Mouse (Mus musculus): ENCODE results near the gene Stard13. TPM values are rescaled to one million over a fixed set of nuclear protein-coding genes. Genes with fewer than 3 reads are reported as not detected.

Stard13 gene
- polyA plus RNA-seq, 1 experiment from 2014 or later: 7.3 TPM

DNA sequence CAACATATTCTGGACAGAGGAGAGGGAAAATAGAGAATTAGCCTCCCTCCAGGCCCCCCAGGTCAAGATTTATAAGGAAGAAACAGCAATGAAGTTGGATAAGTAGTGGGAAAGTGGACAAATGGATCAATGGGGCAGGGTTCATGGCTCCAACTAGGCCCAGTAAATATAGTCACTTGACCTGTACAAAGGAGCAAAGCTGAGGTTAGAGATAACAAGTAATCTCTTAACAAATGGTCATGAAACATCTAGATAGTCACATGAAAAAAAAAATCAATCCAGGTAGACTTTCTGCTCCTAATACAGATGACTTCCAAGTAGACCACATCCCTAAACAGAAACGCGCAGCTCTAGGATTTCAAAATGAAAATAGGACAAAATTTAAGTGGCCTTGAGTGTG lies 155.7 kb downstream of the Stard13 start:
- Histone ChIP-seq H3K9me3 (replicated peaks) (no peaks in the 10 kb centered on the region), H3K4me1 (no peaks in the 10 kb centered on the region), H3K27me3 (no peaks in the 10 kb centered on the region), H3K27ac (no peak overlapping the region), H3K36me3 (no peaks in the 10 kb centered on the region), H3K4me3 (no peak overlapping the region), H3K4me2 (replicated peaks) (no peak overlapping the region), H3K9ac (no peak overlapping the region)
- no peak for ATAC-seq (ENCODE audit: low FRiP score)
- 95% methylated on average over 2 of the region's 2 CpGs for WGBS

DNA sequence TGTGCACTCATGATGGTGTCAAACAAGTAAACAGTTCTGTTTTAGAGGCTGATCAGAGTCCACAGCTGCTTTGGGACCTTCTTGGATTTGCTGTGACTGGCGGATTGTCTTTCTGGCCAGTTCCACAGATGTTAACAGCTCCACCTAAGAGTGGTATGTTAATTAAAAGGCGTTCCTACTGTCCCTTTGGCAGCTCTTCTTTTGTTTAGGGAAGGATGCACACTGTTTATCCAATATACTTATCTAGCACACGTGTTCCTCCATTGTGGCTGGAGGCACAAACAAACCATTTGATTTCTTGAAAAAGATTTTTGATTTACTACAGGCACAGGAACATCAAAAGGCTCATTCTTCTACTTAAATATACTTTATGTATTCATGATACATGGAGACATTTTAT lies 156.7 kb downstream of the Stard13 start:
- Histone ChIP-seq H3K9me3 (replicated peaks) (no peaks in the 10 kb centered on the region), H3K9ac (no peak overlapping the region), H3K36me3 (no peaks in the 10 kb centered on the region), H3K4me3 (no peak overlapping the region), H3K4me2 (replicated peaks) (no peak overlapping the region), H3K27me3 (no peaks in the 10 kb centered on the region), H3K27ac (no peak overlapping the region), H3K4me1 (no peaks in the 10 kb centered on the region)
- WGBS: 58% methylated on average over 3 of the region's 3 CpGs
- no peak for ATAC-seq (ENCODE audit: low FRiP score)

DNA sequence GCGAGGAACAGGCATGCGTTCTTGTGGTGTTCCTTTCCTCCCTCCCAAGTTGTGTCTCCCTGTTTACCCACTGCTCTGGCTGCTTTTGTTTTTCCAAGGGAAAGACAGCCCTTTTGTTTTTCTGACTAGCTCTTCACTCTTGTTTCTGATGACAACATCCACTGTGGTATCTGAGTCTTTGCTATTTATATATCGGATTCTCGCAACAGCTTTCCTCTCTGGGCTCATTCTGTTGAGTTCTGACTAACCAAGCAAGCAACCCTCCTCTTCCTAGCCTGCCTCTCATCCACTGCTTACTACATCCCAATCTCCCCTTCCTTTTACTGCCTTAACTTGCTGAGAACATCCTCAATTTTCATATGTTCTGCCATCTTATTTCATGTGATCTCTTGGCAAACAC lies 159.4 kb downstream of the Stard13 start:
- ATAC-seq (ENCODE audit: low FRiP score): no peak
- 73% methylated on average over 4 of the region's 4 CpGs for WGBS

DNA sequence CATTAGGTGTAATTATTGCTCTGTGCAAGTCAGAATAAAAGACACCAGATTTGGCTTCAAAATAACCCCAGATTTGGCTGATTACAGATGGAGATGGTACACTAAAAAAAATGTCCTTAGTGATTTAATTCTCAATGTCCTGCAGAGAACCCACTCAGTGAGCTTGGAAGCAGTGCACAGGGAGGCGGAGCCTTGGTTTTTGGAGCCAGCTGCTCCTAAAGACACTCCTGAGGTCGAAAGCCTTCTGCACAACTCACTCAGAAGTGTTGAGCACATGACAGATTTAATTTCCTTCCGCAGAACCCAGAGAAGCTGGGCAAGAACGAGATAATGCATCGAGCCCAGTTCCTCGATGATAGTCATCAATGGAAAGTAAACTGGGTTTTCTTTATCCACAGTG lies 162.2 kb downstream of the Stard13 start:
- H3K27ac ChIP-seq: no peak overlapping the region
- no peak for ATAC-seq (ENCODE audit: low FRiP score)
- no peaks in the 10 kb centered on the region for H3K9me3 ChIP-seq (replicated peaks)
- H3K4me2 ChIP-seq (replicated peaks): no peak overlapping the region
- no peak overlapping the region for H3K4me3 ChIP-seq
- no peaks in the 10 kb centered on the region; the same call in 1 of the 2 replicates for H3K4me1 ChIP-seq
- no peaks in the 10 kb centered on the region for H3K36me3 ChIP-seq
- no peaks in the 10 kb centered on the region for H3K27me3 ChIP-seq
- 78% methylated on average over 6 of the region's 6 CpGs for WGBS
- H3K9ac ChIP-seq: no peak overlapping the region

More for the DNA sequence above, 159.4 kb downstream of the Stard13 start:
- no peak overlapping the region for H3K4me2 ChIP-seq (replicated peaks)
- no peaks in the 10 kb centered on the region for H3K9me3 ChIP-seq (replicated peaks)
- H3K4me1 ChIP-seq: no peaks in the 10 kb centered on the region; the same call in 1 of the 2 replicates
- no peak overlapping the region for H3K9ac ChIP-seq
- H3K4me3 ChIP-seq: no peak overlapping the region
- H3K27me3 ChIP-seq: no peaks in the 10 kb centered on the region
- H3K36me3 ChIP-seq: no peaks in the 10 kb centered on the region
- H3K27ac ChIP-seq: no peak overlapping the region

DNA sequence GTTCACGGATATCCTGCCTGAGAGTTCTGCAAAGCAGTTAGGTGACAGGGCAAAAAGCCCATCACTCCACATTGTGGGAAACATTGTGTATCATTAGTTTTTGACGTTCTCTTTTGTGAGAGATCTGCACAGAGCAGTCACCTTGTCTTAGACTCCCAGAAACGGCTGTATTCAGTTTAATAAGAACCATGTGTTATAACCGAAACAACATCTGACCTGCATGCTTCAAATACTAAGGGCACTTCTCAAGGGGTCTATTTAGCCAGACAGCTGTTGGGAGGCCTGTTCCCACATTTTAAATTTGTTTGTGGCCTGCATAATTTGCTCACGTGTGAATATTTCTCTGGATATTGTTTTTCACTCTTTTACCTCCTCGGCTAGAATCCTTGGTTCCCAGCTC lies 162.7 kb downstream of the Stard13 start:
- Histone ChIP-seq H3K27ac (no peak overlapping the region), H3K4me2 (replicated peaks) (no peak overlapping the region), H3K4me3 (no peak overlapping the region), H3K4me1 (no peaks in the 10 kb centered on the region; the same call in 1 of the 2 replicates), H3K9me3 (replicated peaks) (no peaks in the 10 kb centered on the region), H3K36me3 (no peaks in the 10 kb centered on the region), H3K27me3 (no peaks in the 10 kb centered on the region), H3K9ac (no peak overlapping the region)
- no peak for ATAC-seq (ENCODE audit: low FRiP score)
- 70% methylated on average over 6 of the region's 6 CpGs for WGBS

DNA sequence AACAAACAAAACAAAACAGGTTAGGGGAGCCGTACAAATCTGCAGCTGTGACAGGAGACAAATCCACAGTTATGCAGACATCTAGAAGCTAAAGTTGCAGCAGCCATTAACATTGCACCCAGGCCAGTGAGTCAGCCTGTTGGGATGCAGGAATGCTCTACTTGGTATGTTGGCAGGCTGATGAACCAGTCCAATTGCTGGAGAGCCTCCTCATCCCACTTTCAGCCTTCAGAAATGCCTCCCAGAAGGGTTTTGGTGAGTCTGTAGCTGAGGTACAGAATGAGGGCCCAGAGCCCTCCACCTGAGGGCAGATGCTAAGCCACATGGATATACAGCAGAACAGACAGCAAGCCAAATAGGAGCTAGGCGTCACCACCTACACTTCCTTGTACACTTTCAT lies 164.1 kb downstream of the Stard13 start:
- H3K4me1 ChIP-seq: no peaks in the 10 kb centered on the region; the same call in 1 of the 2 replicates
- 96% methylated on average over 2 of the region's 2 CpGs for WGBS
- no peak overlapping the region for H3K4me2 ChIP-seq (replicated peaks)
- no peak overlapping the region for H3K27ac ChIP-seq
- no peaks in the 10 kb centered on the region for H3K27me3 ChIP-seq
- no peak for ATAC-seq (ENCODE audit: low FRiP score)
- H3K9ac ChIP-seq: no peak overlapping the region
- H3K9me3 ChIP-seq (replicated peaks): no peaks in the 10 kb centered on the region
- H3K4me3 ChIP-seq: no peak overlapping the region
- no peaks in the 10 kb centered on the region for H3K36me3 ChIP-seq

DNA sequence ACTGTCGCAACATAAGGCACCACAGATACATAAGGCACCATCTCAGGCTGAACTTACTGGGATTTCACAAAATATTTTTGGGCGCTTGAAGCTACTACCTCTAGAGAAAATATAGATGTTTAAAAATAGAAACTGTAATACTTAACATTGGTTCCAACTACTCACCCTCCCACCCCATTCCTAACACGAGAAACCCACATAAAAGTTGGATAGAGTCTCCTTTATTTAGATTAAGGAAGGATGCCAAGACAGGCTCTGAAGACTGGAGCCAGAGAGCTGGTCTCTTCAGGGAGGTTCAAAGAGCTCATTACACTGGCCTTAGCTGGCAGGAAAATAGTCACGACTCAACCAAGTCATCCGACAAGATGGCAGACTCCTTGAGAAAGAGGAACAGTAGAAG lies 167.6 kb downstream of the Stard13 start:
- no peaks in the 10 kb centered on the region for H3K27me3 ChIP-seq
- no peak overlapping the region for H3K4me2 ChIP-seq (replicated peaks)
- H3K9me3 ChIP-seq (replicated peaks): no peaks in the 10 kb centered on the region; the same call in 1 of the 2 replicates
- no peak for ATAC-seq (ENCODE audit: low FRiP score)
- no peak overlapping the region for H3K9ac ChIP-seq
- WGBS: 88% methylated on average over 5 of the region's 5 CpGs
- no peaks in the 10 kb centered on the region; the same call in 1 of the 2 replicates for H3K4me1 ChIP-seq
- no peak overlapping the region for H3K27ac ChIP-seq
- H3K36me3 ChIP-seq: peaks cover 14% of the 10 kb centered on the region
- no peak overlapping the region for H3K4me3 ChIP-seq

DNA sequence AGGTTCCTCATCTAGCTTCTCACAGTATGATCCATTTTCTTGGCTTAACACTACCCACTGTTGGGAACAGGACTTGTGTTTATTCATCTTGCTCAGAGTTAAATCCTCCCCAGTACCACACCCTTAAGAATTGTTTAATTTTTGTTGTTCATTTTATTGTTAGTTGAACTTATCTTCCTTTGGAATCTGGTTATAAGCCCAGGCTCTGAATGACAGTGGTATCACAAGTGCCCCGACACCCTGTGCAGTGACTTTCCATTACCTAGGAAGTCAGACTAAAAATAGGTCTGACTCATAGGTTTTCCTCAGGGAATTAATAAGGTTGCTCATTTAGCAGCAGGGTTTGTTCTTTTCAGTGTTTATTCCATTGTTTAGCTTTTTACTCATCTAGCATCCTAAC lies 168.4 kb downstream of the Stard13 start:
- Histone ChIP-seq H3K4me2 (replicated peaks) (no peak overlapping the region), H3K9me3 (replicated peaks) (no peaks in the 10 kb centered on the region; the same call in 1 of the 2 replicates), H3K4me1 (0 out of 2 replicates have a peak, but pooled peaks cover 3% of the 10 kb centered on the region), H3K27me3 (no peaks in the 10 kb centered on the region), H3K27ac (no peak overlapping the region), H3K9ac (no peak overlapping the region), H3K4me3 (no peak overlapping the region), H3K36me3 (peaks cover 14% of the 10 kb centered on the region)
- ATAC-seq (ENCODE audit: low FRiP score): no peak
- 86% methylated on average over 1 of the region's 1 CpGs for WGBS

DNA sequence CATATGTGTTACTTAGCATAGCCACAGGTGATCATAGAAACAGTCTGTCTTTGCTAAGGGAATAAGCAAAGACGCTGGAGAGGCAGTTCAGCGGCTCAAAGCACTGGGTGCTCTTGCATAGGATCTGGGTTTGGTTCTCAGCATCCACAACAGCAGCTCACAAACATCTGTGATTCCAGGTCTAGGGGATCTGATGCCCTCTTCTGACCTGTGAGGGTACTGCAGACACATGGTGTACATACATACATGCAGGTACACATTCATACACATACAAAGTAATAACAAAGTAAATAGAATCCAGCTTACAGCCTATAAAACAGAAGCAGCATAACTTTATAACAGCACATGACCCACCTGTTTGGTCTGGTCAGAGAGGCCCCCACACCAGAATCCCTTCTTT lies 171.7 kb downstream of the Stard13 start:
- H3K4me3 ChIP-seq: no peak overlapping the region
- whole genome bisulfite sequencing: 98% methylated on average over 2 of the region's 2 CpGs

DNA sequence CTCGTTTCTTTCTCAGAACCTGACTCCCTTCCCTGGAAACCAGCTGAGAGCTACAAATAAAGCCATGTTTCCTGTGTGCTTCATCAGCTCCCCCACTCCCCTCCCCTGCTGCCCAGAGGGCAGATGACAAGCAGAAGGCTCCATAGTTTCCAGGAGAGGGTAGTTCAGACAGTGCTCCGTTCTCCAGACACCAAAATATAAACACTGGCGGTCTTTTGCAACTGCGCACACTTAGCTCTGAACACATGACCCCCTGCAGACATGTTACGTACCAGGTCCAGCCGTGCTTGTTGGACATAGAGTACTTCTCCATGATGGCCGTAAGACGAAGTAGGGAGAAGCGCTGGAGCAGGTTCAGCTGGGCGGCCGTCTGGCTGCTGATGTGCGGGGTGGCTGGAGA lies 173.2 kb downstream of the Stard13 start:
- 77% methylated on average over 12 of the region's 12 CpGs for WGBS
- Histone ChIP-seq H3K9ac (no peak overlapping the region), H3K4me3 (no peak overlapping the region), H3K4me2 (replicated peaks) (no peak overlapping the region), H3K36me3 (peaks cover 17% of the 10 kb centered on the region), H3K9me3 (replicated peaks) (no peaks in the 10 kb centered on the region; the same call in 1 of the 2 replicates), H3K4me1 (peaks cover 12% of the 10 kb centered on the region), H3K27ac (no peak overlapping the region), H3K27me3 (no peaks in the 10 kb centered on the region)
- ATAC-seq (ENCODE audit: low FRiP score): no peak

More for the DNA sequence above, 171.7 kb downstream of the Stard13 start:
- no peaks in the 10 kb centered on the region for H3K27me3 ChIP-seq
- no peaks in the 10 kb centered on the region; the same call in 1 of the 2 replicates for H3K9me3 ChIP-seq (replicated peaks)
- peaks cover 4% of the 10 kb centered on the region; the same call in 1 of the 2 replicates for H3K4me1 ChIP-seq
- no peak overlapping the region for H3K9ac ChIP-seq
- H3K4me2 ChIP-seq (replicated peaks): no peak overlapping the region
- no peak for ATAC-seq (ENCODE audit: low FRiP score)
- peaks cover 17% of the 10 kb centered on the region for H3K36me3 ChIP-seq
- H3K27ac ChIP-seq: no peak overlapping the region

DNA sequence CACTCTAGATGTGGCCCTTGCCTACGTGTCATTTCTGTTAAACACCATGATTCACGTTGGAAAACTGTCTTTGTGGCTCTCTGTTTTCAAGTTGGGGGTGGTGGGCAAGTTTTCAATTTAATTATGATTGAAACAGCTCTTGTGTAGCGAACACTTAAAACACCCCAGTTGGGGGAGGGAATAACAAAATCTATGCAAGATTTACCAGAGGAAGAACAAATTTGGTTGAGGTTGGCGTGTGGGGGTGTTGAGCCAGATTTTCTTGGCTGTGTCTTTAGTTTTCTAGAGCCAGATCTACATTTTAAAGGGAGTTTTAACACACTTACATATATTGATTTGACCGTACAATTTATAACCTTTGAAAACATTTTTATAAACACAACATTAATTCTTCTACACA lies 173.9 kb downstream of the Stard13 start:
- ATAC-seq (ENCODE audit: low FRiP score): no peak
- H3K4me3 ChIP-seq: no peak overlapping the region
- no peaks in the 10 kb centered on the region for H3K27me3 ChIP-seq
- peaks cover 17% of the 10 kb centered on the region for H3K36me3 ChIP-seq
- 90% methylated on average over 5 of the region's 5 CpGs for WGBS
- H3K27ac ChIP-seq: no peak overlapping the region
- no peak overlapping the region for H3K9ac ChIP-seq
- peaks cover 15% of the 10 kb centered on the region for H3K4me1 ChIP-seq
- H3K9me3 ChIP-seq (replicated peaks): no peaks in the 10 kb centered on the region; the same call in 1 of the 2 replicates
- no peak overlapping the region for H3K4me2 ChIP-seq (replicated peaks)

DNA sequence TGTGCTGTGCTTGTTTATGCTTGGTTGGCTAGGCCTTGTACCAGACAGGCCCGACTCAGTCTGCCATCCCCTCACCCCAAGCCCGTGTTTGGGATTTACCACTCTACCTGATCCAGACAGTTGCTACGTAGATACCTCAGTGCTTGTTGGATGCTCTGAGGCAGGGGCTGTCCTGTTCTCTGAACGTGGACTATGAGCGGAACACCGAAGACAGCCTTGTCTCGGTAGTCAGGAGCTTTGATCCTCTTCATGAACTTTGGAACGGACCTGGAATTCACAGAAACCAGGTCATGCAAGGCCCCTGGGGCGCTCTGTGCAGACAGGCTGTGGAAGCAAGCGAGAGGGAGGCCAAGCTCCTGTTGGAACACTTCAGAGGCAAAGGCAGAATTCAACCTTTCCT lies 174.3 kb downstream of the Stard13 start:
- peaks cover 19% of the 10 kb centered on the region for H3K4me1 ChIP-seq
- no peaks in the 10 kb centered on the region; the same call in 1 of the 2 replicates for H3K9me3 ChIP-seq (replicated peaks)
- ATAC-seq (ENCODE audit: low FRiP score): no peak
- 93% methylated on average over 10 of the region's 10 CpGs for WGBS
- no peak overlapping the region for H3K4me2 ChIP-seq (replicated peaks)
- H3K27ac ChIP-seq: no peak overlapping the region
- no peaks in the 10 kb centered on the region for H3K27me3 ChIP-seq
- H3K36me3 ChIP-seq: peaks cover 17% of the 10 kb centered on the region
- H3K4me3 ChIP-seq: no peak overlapping the region
- H3K9ac ChIP-seq: no peak overlapping the region

DNA sequence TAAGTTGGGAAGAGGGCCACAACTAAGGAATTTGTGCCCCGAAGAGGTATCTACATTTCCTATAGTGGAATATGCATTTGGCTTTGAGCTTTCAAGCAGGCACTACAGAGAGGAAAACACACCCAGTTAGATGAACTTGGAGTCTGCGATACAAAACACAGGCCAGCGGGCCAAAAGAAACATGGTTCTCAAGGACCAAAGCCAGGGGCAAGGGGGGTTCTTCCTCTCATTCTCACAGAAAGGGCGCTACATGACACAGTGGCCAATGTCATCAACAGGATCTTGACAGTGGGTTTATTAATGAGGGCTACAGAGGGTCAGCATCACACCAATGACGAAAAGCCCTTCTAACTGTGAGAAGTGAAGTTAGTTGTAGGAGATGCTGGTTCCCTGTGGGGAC lies 175.9 kb downstream of the Stard13 start:
- Histone ChIP-seq H3K27me3 (no peaks in the 10 kb centered on the region), H3K9ac (no peak overlapping the region), H3K4me1 (peaks cover 19% of the 10 kb centered on the region), H3K4me2 (replicated peaks) (no peak overlapping the region), H3K4me3 (no peak overlapping the region), H3K9me3 (replicated peaks) (no peaks in the 10 kb centered on the region; the same call in 1 of the 2 replicates), H3K27ac (no peak overlapping the region), H3K36me3 (peaks cover 13% of the 10 kb centered on the region)
- 90% methylated on average over 5 of the region's 5 CpGs for WGBS
- no peak for ATAC-seq (ENCODE audit: low FRiP score)
